8 mouse cellular contexts compared by ENCODE assay signal in the genomic region with DNA sequence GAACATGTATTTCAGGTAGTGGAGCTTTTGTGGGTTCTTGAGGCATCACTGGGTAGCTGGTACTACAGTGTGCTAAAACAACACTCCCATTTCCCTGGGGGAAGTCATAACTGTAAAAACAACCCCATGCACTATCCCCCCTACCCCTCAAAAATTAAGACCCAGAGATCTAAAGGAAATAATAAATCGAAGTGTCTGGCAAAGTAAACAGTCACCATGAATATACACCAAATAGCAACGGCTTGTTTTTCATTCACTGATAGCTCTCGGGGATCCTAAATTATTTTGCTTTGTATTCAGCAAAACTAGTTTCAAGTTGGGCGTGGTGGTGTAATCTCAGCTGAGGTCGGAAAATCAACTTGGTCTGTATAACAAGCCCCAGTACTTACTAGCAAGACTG. TPM values are rescaled to one million over a fixed set of nuclear protein-coding genes. Genes with fewer than 3 reads are reported as not detected.
DNase-seq lines count a peak whose midpoint lies in the region; ATAC-seq and TF ChIP-seq lines count a peak whose summit lies in the region.

No protein-coding gene starts in this region.

- no peak overlapping the region for H3K9ac ChIP-seq in liver, adult 2 months (ENCODE audit: low read depth, low read length)
- peak overlapping the region; percentile 74 for H3K9ac ChIP-seq in embryonic facial prominence, embryonic 14.5 days (ENCODE audit: low read depth, low read length)
- H3K9ac ChIP-seq in intestine, postnatal 0 days (ENCODE audit: low read depth, low read length) = peak overlapping the region; percentile 75
- peak overlapping the region; percentile 79 for H3K9ac ChIP-seq in neural tube, embryonic 13.5 days

- no peak for ATAC-seq in embryonic facial prominence, embryonic 14.5 days (ENCODE audit: low read depth)
- ATAC-seq in intestine, postnatal 0 days = no peak
- ATAC-seq in neural tube, embryonic 13.5 days (ENCODE audit: low read depth) = no peak

- H3K27ac ChIP-seq in liver, adult 2 months (replicated peaks; ENCODE audit: insufficient read depth, low read depth, low read length) = no peak overlapping the region
- peak overlapping the region; percentile 84 for H3K27ac ChIP-seq in embryonic facial prominence, embryonic 14.5 days (replicated peaks; ENCODE audit: low read depth, low read length)
- peak overlapping the region; percentile 66 for H3K27ac ChIP-seq in intestine, postnatal 0 days (ENCODE audit: low read depth, low read length)
- H3K27ac ChIP-seq in neural tube, embryonic 13.5 days (replicated peaks) = peak overlapping the region; percentile 83

- peaks cover 3% of the 10 kb centered on the region; the same call in 1 of the 2 replicates for H3K79me2 ChIP-seq in liver, adult 2 months (ENCODE audit: control insufficient read depth, insufficient read depth, low read length)

- H3K36me3 ChIP-seq in liver, adult 2 months (ENCODE audit: control insufficient read depth, insufficient read depth, low read length) = peaks cover 15% of the 10 kb centered on the region; the same call in 1 of the 2 replicates
- peaks cover 45% of the 10 kb centered on the region for H3K36me3 ChIP-seq in embryonic facial prominence, embryonic 14.5 days (ENCODE audit: control insufficient read depth, insufficient read depth, low read length)
- peaks cover 31% of the 10 kb centered on the region for H3K36me3 ChIP-seq in intestine, postnatal 0 days (ENCODE audit: control insufficient read depth, insufficient read depth)
- H3K36me3 ChIP-seq in neural tube, embryonic 13.5 days = peaks cover 52% of the 10 kb centered on the region

- H3K9me3 ChIP-seq in embryonic facial prominence, embryonic 14.5 days (ENCODE audit: control insufficient read depth, low read length) = no peaks in the 10 kb centered on the region
- no peaks in the 10 kb centered on the region for H3K9me3 ChIP-seq in intestine, postnatal 0 days (ENCODE audit: control insufficient read depth)
- H3K9me3 ChIP-seq in neural tube, embryonic 13.5 days = no peaks in the 10 kb centered on the region

- TF ChIP-seq POLR2A in liver, adult 2 months (IDR thresholded peaks at IDR 0.05; ENCODE audit: extremely low read depth, insufficient read depth, low read length) = no peak

- peak overlapping the region; percentile 89 for H3K4me2 ChIP-seq in embryonic facial prominence, embryonic 14.5 days (ENCODE audit: low read depth, low read length)
- H3K4me2 ChIP-seq in intestine, postnatal 0 days (replicated peaks; ENCODE audit: low read depth) = peak overlapping the region; percentile 79
- peak overlapping the region; percentile 88 for H3K4me2 ChIP-seq in neural tube, embryonic 13.5 days

- TF ChIP-seq CTCF in liver, adult 2 months (IDR thresholded peaks at IDR 0.05; ENCODE audit: low read depth, low read length) = no peak
- no peak for TF ChIP-seq CTCF in intestine, postnatal 0 days (IDR thresholded peaks at IDR 0.05; ENCODE audit: low read depth)

- H3K4me3 ChIP-seq in liver, adult 2 months (ENCODE audit: insufficient read depth, low read depth, low read length) = peak overlapping the region; percentile 71; the same call in 1 of the 2 replicates
- peak overlapping the region; percentile 71 for H3K4me3 ChIP-seq in embryonic facial prominence, embryonic 14.5 days (ENCODE audit: low read depth, low read length)
- H3K4me3 ChIP-seq in intestine, postnatal 0 days (ENCODE audit: low read depth, low read length) = peak overlapping the region; percentile 84
- peak overlapping the region; percentile 82 for H3K4me3 ChIP-seq in neural tube, embryonic 13.5 days

- no peaks in the 10 kb centered on the region for H3K27me3 ChIP-seq in liver, adult 2 months (ENCODE audit: control insufficient read depth, insufficient read depth, low read length)
- H3K27me3 ChIP-seq in embryonic facial prominence, embryonic 14.5 days (replicated peaks; ENCODE audit: control insufficient read depth, insufficient read depth, low read length) = no peaks in the 10 kb centered on the region
- no peaks in the 10 kb centered on the region for H3K27me3 ChIP-seq in intestine, postnatal 0 days (replicated peaks; ENCODE audit: control insufficient read depth, insufficient read depth, low read length)
- no peaks in the 10 kb centered on the region for H3K27me3 ChIP-seq in neural tube, embryonic 13.5 days

- H3K4me1 ChIP-seq in liver, adult 2 months (ENCODE audit: control insufficient read depth, insufficient read depth, low read length) = peaks cover 3% of the 10 kb centered on the region; the same call in 1 of the 2 replicates
- H3K4me1 ChIP-seq in embryonic facial prominence, embryonic 14.5 days (ENCODE audit: control insufficient read depth, insufficient read depth, low read length) = 0 out of 2 replicates have a peak, but pooled peaks cover 14% of the 10 kb centered on the region
- no peaks in the 10 kb centered on the region for H3K4me1 ChIP-seq in intestine, postnatal 0 days (replicated peaks; ENCODE audit: control insufficient read depth, insufficient read depth, low read length)
- H3K4me1 ChIP-seq in neural tube, embryonic 13.5 days (replicated peaks) = peaks cover 25% of the 10 kb centered on the region

- intact Hi-C loops in left cerebral cortex, postnatal 10 days (cut with DNase I) = no loop called here

- 6% methylated on average over 5 of the region's 5 CpGs for WGBS in liver, adult 2 months
- WGBS in embryonic facial prominence, embryonic 14.5 days = 11% methylated on average over 5 of the region's 5 CpGs
- 3% methylated on average over 5 of the region's 5 CpGs for WGBS in intestine, postnatal 0 days
- 16% methylated on average over 5 of the region's 5 CpGs for WGBS in neural tube, embryonic 13.5 days

- no peak for DNase-seq in liver, adult 2 months (ENCODE audit: extremely low read depth, low read depth, low spot score)
- DNase-seq in liver = no peak
- DNase-seq in embryonic facial prominence, embryonic 14.5 days (ENCODE audit: low spot score) = no peak
- no peak for DNase-seq in ovary, postnatal 14 days (ENCODE audit: low spot score)
- no peak for DNase-seq in left cerebral cortex, adult 11 months (ENCODE audit: low spot score)
- DNase-seq in left cerebral cortex, postnatal 10 days (ENCODE audit: extremely low spot score in 1 of 2, low spot score in 2 of 2) = no peak

RNA-seq across cellular contexts. Expression of a gene that starts 0.7 kb away (rescaled TPM):
- total RNA-seq in liver, adult 2 months (2014; rRNA removed) = 12.3 and 13.4 TPM in 2 replicates
- polyA plus RNA-seq in liver, adult 2 months (2012; rRNA removed) = 12.2 and 17.2 TPM in 2 replicates
- 23.7 and 29.2 TPM in 2 replicates for polyA plus RNA-seq in embryonic facial prominence, embryonic 14.5 days (2014; fragmentation: Nextera tagmentation; extraction: Ambion mirVana)
- polyA plus RNA-seq in intestine, postnatal 0 days (2015; fragmentation: Nextera tagmentation; extraction: Ambion mirVana) = 20.6 and 23.8 TPM in 2 replicates
- polyA plus RNA-seq in neural tube, embryonic 13.5 days (2015; fragmentation: Nextera tagmentation; extraction: Ambion mirVana) = 39.9 and 42.8 TPM in 2 replicates
- total RNA-seq in left cerebral cortex, postnatal 10 days (2021) = 10 to 100 TPM; 44.2 to 50.3 TPM

RNA-seq across cellular contexts. Expression of a gene that starts 20.2 kb away (rescaled TPM):
- 15.6 and 17.9 TPM in 2 replicates for total RNA-seq in liver, adult 2 months (2014; rRNA removed)
- 17.0 and 21.5 TPM in 2 replicates for polyA plus RNA-seq in liver, adult 2 months (2012; rRNA removed)
- polyA plus RNA-seq in embryonic facial prominence, embryonic 14.5 days (2014; fragmentation: Nextera tagmentation; extraction: Ambion mirVana) = 45.5 and 49.7 TPM in 2 replicates
- 27.7 and 28.3 TPM in 2 replicates for polyA plus RNA-seq in intestine, postnatal 0 days (2015; fragmentation: Nextera tagmentation; extraction: Ambion mirVana)
- 10.7 and 12.9 TPM in 2 replicates for polyA plus RNA-seq in neural tube, embryonic 13.5 days (2015; fragmentation: Nextera tagmentation; extraction: Ambion mirVana)
- 10 to 100 TPM; 27.3 to 30.8 TPM for total RNA-seq in left cerebral cortex, postnatal 10 days (2021)

RNA-seq across cellular contexts. Expression of a gene that starts 42.2 kb away (rescaled TPM):
- total RNA-seq in liver, adult 2 months (2014; rRNA removed) = 19.7 and 21.0 TPM in 2 replicates
- polyA plus RNA-seq in liver, adult 2 months (2012; rRNA removed) = 24.6 and 28.9 TPM in 2 replicates
- polyA plus RNA-seq in embryonic facial prominence, embryonic 14.5 days (2014; fragmentation: Nextera tagmentation; extraction: Ambion mirVana) = 81.7 and 86.3 TPM in 2 replicates
- polyA plus RNA-seq in intestine, postnatal 0 days (2015; fragmentation: Nextera tagmentation; extraction: Ambion mirVana) = 160 and 161 TPM in 2 replicates
- 122 and 128 TPM in 2 replicates for polyA plus RNA-seq in neural tube, embryonic 13.5 days (2015; fragmentation: Nextera tagmentation; extraction: Ambion mirVana)
- total RNA-seq in left cerebral cortex, postnatal 10 days (2021) = 100 to 1,000 TPM; 312 to 326 TPM

RNA-seq across cellular contexts. Expression of a gene that starts 49.0 kb away (rescaled TPM):
- total RNA-seq in liver, adult 2 months (2014; rRNA removed) = 50.5 and 51.1 TPM in 2 replicates
- polyA plus RNA-seq in liver, adult 2 months (2012; rRNA removed) = 47.7 and 57.5 TPM in 2 replicates
- polyA plus RNA-seq in embryonic facial prominence, embryonic 14.5 days (2014; fragmentation: Nextera tagmentation; extraction: Ambion mirVana) = 106 TPM in 2 replicates
- 64.8 and 64.9 TPM in 2 replicates for polyA plus RNA-seq in intestine, postnatal 0 days (2015; fragmentation: Nextera tagmentation; extraction: Ambion mirVana)
- polyA plus RNA-seq in neural tube, embryonic 13.5 days (2015; fragmentation: Nextera tagmentation; extraction: Ambion mirVana) = 120 and 133 TPM in 2 replicates
- 100 to 1,000 TPM; 123 to 129 TPM for total RNA-seq in left cerebral cortex, postnatal 10 days (2021)
